Mouse (Mus musculus): Measurements from ENCODE around the gene Llgl2.

DNA sequence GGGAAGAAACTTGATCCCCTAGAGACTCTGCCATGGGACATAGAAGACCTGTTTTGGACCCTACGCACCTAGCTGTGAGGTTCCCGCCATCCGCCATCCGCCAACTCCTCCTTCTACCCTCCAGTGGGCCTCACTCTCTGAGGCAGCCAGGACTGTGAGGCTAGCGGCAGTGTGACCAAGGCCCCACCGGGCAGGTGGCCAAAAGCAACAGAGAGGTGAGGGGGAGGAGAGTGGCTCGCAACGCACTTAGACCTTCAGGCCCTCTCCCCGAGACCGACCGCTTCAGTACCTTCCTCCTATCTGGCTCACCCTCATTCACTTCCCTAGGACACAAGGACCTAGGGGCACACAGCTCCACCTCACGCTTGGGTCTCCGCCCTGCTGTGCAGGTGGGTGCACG lies 13.5 kb upstream of the Llgl2 start:
- TF ChIP-seq CTCF (IDR thresholded peaks at IDR 0.05; ENCODE audit: extremely low read depth, insufficient read length, insufficient replicate concordance, low read depth, low read length), result no peak
- no peak for TF ChIP-seq POLR2A (IDR thresholded peaks at IDR 0.05; ENCODE audit: low read depth, low read length)
